Mouse (Mus musculus): ENCODE results near the gene Bach1. TPM values are rescaled to one million over a fixed set of nuclear protein-coding genes. Genes with fewer than 3 reads are reported as not detected.

Bach1 gene
- polyA plus RNA-seq, 1 experiment from 2014 or later, result 19.0 TPM

DNA sequence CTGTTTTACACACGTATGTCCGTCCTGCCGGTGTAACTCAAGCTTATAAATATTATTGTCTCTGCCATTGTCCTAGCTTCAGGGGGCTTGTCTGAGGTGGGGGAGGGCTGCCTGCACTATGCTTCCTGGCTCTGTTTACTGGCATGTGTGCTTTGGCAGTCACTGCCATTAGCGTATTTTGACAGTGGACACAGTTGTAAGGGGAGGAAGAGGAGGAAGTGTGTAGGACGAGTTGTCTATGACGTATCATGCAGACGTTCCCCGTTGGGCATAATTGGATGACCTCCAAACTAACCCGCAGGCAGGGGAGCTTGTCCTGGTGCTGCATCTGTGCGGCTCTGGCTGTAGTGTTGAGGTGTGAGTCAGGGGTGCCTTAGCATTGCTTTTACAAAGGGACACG lies 17.5 kb downstream of the Bach1 start:
- no peak for DNase-seq (ENCODE audit: low spot score)
- no peak overlapping the region for H3K27ac ChIP-seq (replicated peaks; ENCODE audit: low read depth, low read length)
- no peaks in the 10 kb centered on the region for H3K9me3 ChIP-seq (replicated peaks; ENCODE audit: control insufficient read depth, low read length)
- H3K4me3 ChIP-seq (ENCODE audit: low read depth, low read length), result no peak overlapping the region
- no peak overlapping the region for H3K9ac ChIP-seq (replicated peaks; ENCODE audit: low read length)
- no peak for ATAC-seq (replicated peaks; ENCODE audit: insufficient number of reproducible peaks, low FRiP score, low TSS enrichment, low read depth)
- H3K36me3 ChIP-seq (replicated peaks; ENCODE audit: control insufficient read depth, insufficient read depth, low read depth, low read length), result no peaks in the 10 kb centered on the region; the same call in 1 of the 2 replicates
- no peak overlapping the region for H3K4me2 ChIP-seq (ENCODE audit: low read depth, low read length)
- no peaks in the 10 kb centered on the region for H3K27me3 ChIP-seq (ENCODE audit: control insufficient read depth, insufficient read depth, low read length)
- no peaks in the 10 kb centered on the region for H3K4me1 ChIP-seq (ENCODE audit: control insufficient read depth, insufficient read depth, low read length)
- WGBS, result 64% methylated on average over 11 of the region's 11 CpGs

DNA sequence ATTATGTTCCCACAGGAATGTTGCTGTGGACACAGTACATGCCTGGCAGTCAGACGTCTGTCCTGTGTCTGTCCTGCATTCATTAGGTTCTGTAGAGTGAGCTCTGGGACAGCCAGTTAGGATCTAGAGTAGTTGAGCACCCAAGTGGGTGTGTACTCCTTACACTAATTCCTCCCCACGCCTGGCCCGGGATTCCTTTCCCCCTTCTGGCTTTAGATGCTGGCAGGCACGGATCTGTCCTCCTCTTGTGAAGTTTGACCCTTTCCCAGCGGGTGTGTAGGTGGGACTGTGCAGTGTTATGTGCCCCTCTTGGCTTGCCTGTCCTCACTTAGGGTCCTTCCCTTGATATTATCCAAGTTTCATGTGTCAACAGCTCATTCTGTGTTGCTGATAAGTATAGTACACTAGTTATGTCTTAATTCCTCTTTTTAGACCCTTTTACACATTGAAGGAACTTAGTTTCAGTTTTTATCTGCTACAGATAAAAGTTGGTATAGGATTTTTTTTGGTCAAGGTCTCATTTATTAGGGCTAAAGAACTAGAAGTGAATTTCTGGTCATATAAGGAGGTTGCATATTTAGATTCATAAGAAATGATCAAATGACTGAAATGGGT lies 18.4 kb downstream of the Bach1 start:
- Histone ChIP-seq H3K36me3 (replicated peaks; ENCODE audit: control insufficient read depth, insufficient read depth, low read depth, low read length) (no peaks in the 10 kb centered on the region; the same call in 1 of the 2 replicates), H3K4me2 (ENCODE audit: low read depth, low read length) (no peak overlapping the region), H3K9ac (replicated peaks; ENCODE audit: low read length) (no peak overlapping the region), H3K4me1 (ENCODE audit: control insufficient read depth, insufficient read depth, low read length) (no peaks in the 10 kb centered on the region), H3K4me3 (ENCODE audit: low read depth, low read length) (no peak overlapping the region), H3K27me3 (ENCODE audit: control insufficient read depth, insufficient read depth, low read length) (no peaks in the 10 kb centered on the region), H3K27ac (replicated peaks; ENCODE audit: low read depth, low read length) (no peak overlapping the region), H3K9me3 (replicated peaks; ENCODE audit: control insufficient read depth, low read length) (no peaks in the 10 kb centered on the region)
- 67% methylated on average over 5 of the region's 5 CpGs for WGBS
- DNase-seq (ENCODE audit: low spot score) (no peak), ATAC-seq (replicated peaks; ENCODE audit: insufficient number of reproducible peaks, low FRiP score, low TSS enrichment, low read depth) (no peak)

DNA sequence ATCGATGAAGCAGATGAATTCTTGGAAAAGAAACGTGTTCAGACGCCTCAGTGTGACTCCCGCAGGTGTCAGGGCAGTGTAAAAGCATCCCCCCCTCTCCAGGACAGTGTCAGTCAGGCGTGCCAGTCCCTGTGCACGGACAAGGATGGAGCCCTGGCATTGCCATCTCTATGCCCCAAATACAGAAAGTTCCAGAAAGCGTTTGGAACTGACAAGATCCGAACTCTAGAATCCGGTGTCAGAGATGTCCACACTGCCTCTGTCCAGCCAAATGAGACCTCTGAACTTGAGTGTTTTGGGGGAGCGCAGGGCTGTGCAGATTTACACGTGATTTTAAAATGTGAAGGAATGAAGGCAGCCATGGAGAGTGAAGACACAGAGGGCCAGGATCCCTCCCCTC lies 20.3 kb downstream of the Bach1 start:
- Histone ChIP-seq H3K27me3 (ENCODE audit: control insufficient read depth, insufficient read depth, low read length) (no peaks in the 10 kb centered on the region), H3K4me3 (ENCODE audit: low read depth, low read length) (no peak overlapping the region), H3K4me2 (ENCODE audit: low read depth, low read length) (no peak overlapping the region), H3K9me3 (replicated peaks; ENCODE audit: control insufficient read depth, low read length) (no peaks in the 10 kb centered on the region), H3K36me3 (replicated peaks; ENCODE audit: control insufficient read depth, insufficient read depth, low read depth, low read length) (no peaks in the 10 kb centered on the region; the same call in 1 of the 2 replicates), H3K4me1 (ENCODE audit: control insufficient read depth, insufficient read depth, low read length) (no peaks in the 10 kb centered on the region), H3K27ac (replicated peaks; ENCODE audit: low read depth, low read length) (no peak overlapping the region), H3K9ac (replicated peaks; ENCODE audit: low read length) (no peak overlapping the region)
- WGBS, result 91% methylated on average over 11 of the region's 11 CpGs
- ATAC-seq (replicated peaks; ENCODE audit: insufficient number of reproducible peaks, low FRiP score, low TSS enrichment, low read depth) (no peak), DNase-seq (ENCODE audit: low spot score) (no peak)

DNA sequence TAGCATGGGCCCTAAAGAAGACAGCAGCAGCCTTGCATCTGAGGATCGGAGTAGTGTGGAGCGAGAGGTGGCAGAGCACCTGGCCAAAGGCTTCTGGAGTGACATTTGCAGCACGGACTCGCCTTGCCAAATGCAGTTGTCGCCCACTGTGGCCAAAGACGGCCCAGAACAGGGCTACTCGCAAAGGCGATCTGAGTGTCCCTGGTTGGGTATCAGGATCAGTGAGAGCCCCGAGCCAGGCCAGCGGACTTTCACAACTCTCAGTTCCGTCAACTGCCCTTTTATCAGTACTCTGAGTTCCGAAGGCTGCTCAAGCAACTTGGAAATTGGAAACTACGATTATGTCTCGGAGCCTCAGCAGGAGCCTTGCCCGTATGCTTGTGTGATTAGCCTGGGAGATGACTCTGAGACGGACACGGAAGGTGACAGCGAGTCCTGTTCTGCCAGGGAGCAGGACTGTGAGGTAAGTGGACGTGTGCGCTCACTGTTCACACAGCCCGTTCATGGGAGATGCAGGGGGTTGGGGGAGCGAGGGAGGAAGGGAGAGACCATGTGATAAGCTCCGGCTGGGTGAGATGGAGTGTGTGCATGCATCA lies 21.0 kb downstream of the Bach1 start:
- 92% methylated on average over 23 of the region's 23 CpGs for WGBS
- Histone ChIP-seq H3K27me3 (ENCODE audit: control insufficient read depth, insufficient read depth, low read length) (no peaks in the 10 kb centered on the region), H3K27ac (replicated peaks; ENCODE audit: low read depth, low read length) (no peak overlapping the region), H3K9ac (replicated peaks; ENCODE audit: low read length) (no peak overlapping the region), H3K36me3 (replicated peaks; ENCODE audit: control insufficient read depth, insufficient read depth, low read depth, low read length) (no peaks in the 10 kb centered on the region; the same call in 1 of the 2 replicates), H3K4me2 (ENCODE audit: low read depth, low read length) (no peak overlapping the region), H3K9me3 (replicated peaks; ENCODE audit: control insufficient read depth, low read length) (no peaks in the 10 kb centered on the region), H3K4me1 (ENCODE audit: control insufficient read depth, insufficient read depth, low read length) (no peaks in the 10 kb centered on the region), H3K4me3 (ENCODE audit: low read depth, low read length) (no peak overlapping the region)
- ATAC-seq (replicated peaks; ENCODE audit: insufficient number of reproducible peaks, low FRiP score, low TSS enrichment, low read depth), result no peak
- no peak for DNase-seq (ENCODE audit: low spot score)

DNA sequence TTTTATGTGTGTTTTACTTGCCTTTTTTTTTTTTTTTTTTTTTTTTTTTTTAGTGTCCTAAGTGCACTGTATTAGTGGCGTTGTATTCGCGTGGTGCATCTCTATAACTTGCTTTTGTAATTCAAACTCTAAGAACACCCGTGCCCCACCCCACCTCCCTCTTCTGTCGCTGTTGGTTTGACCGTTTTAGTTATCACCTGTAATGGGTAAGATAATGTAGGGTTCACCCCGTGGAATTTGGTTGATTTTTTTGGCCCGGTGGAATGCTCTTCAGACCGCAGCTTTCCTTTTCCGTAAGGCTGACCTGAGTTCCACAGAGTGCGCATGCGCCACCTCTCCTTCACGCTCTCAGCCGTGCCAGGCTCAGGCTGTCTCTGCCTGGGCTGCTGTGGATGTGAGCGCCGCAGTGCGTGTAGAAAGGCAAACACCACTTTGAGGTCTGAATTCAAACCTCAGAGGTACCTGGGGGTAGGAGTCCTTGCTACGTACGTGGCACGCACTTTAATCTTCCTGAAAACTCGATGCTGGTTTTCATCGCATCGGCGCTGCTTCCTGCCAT lies 22.2 kb downstream of the Bach1 start:
- H3K4me3 ChIP-seq (ENCODE audit: low read depth, low read length), result no peak overlapping the region
- H3K9me3 ChIP-seq (replicated peaks; ENCODE audit: control insufficient read depth, low read length), result no peaks in the 10 kb centered on the region
- no peaks in the 10 kb centered on the region for H3K4me1 ChIP-seq (ENCODE audit: control insufficient read depth, insufficient read depth, low read length)
- no peaks in the 10 kb centered on the region for H3K27me3 ChIP-seq (ENCODE audit: control insufficient read depth, insufficient read depth, low read length)
- DNase-seq (ENCODE audit: low spot score) (no peak), ATAC-seq (replicated peaks; ENCODE audit: insufficient number of reproducible peaks, low FRiP score, low TSS enrichment, low read depth) (no peak)
- H3K27ac ChIP-seq (replicated peaks; ENCODE audit: low read depth, low read length), result no peak overlapping the region
- no peaks in the 10 kb centered on the region for H3K36me3 ChIP-seq (replicated peaks; ENCODE audit: control insufficient read depth, insufficient read depth, low read depth, low read length)
- WGBS, result 96% methylated on average over 24 of the region's 24 CpGs
- H3K9ac ChIP-seq (replicated peaks; ENCODE audit: low read length), result no peak overlapping the region
- H3K4me2 ChIP-seq (ENCODE audit: low read depth, low read length), result no peak overlapping the region

DNA sequence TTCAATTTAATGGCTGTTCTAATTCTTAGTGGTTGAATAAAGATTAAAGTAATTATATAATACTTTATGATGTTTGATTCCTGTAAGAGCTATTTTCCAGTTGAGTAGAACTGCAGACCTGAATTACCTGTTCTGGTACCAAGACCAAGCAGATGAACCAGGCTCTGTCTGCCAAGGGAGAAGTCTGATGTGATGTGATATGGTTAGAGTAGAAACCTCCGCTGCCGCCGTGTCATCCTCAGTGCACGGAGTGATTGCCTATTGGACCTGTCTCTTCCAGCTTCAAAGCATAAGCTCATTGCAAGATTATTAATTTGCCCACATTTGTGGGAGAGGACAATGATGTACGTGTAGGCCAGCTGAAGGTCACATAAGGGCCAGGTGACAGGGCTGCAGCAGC lies 24.1 kb downstream of the Bach1 start:
- Histone ChIP-seq H3K9me3 (replicated peaks; ENCODE audit: control insufficient read depth, low read length) (no peaks in the 10 kb centered on the region), H3K36me3 (replicated peaks; ENCODE audit: control insufficient read depth, insufficient read depth, low read depth, low read length) (no peaks in the 10 kb centered on the region), H3K27me3 (ENCODE audit: control insufficient read depth, insufficient read depth, low read length) (no peaks in the 10 kb centered on the region), H3K4me1 (ENCODE audit: control insufficient read depth, insufficient read depth, low read length) (no peaks in the 10 kb centered on the region), H3K9ac (replicated peaks; ENCODE audit: low read length) (no peak overlapping the region), H3K27ac (replicated peaks; ENCODE audit: low read depth, low read length) (no peak overlapping the region), H3K4me3 (ENCODE audit: low read depth, low read length) (no peak overlapping the region), H3K4me2 (ENCODE audit: low read depth, low read length) (no peak overlapping the region)
- ATAC-seq (replicated peaks; ENCODE audit: insufficient number of reproducible peaks, low FRiP score, low TSS enrichment, low read depth) (no peak), DNase-seq (ENCODE audit: low spot score) (no peak)
- WGBS, result 88% methylated on average over 5 of the region's 5 CpGs

DNA sequence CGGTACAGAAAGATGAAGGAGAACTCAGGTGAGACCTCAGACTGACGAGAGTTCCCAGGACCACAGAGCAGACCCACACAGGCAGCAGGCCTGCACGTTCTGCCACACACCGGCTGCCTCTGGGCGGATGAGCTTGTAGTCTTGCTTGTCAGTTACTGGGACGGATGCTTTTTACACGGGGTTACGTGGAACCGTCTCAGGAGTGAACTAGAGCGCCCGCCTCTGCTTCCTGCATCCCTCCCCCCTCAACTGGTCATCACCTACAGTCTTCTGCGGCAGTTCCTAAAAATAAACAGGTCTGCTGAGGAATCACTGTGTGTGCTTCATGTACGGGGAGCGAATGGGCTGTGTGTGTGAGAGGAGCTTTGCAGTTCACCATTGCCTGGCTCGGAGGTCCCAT lies 24.7 kb downstream of the Bach1 start:
- Histone ChIP-seq H3K27me3 (ENCODE audit: control insufficient read depth, insufficient read depth, low read length) (no peaks in the 10 kb centered on the region), H3K9ac (replicated peaks; ENCODE audit: low read length) (no peak overlapping the region), H3K4me3 (ENCODE audit: low read depth, low read length) (no peak overlapping the region), H3K36me3 (replicated peaks; ENCODE audit: control insufficient read depth, insufficient read depth, low read depth, low read length) (no peaks in the 10 kb centered on the region), H3K4me2 (ENCODE audit: low read depth, low read length) (no peak overlapping the region), H3K27ac (replicated peaks; ENCODE audit: low read depth, low read length) (no peak overlapping the region), H3K4me1 (ENCODE audit: control insufficient read depth, insufficient read depth, low read length) (no peaks in the 10 kb centered on the region), H3K9me3 (replicated peaks; ENCODE audit: control insufficient read depth, low read length) (no peaks in the 10 kb centered on the region)
- DNase-seq (ENCODE audit: low spot score) (no peak), ATAC-seq (replicated peaks; ENCODE audit: insufficient number of reproducible peaks, low FRiP score, low TSS enrichment, low read depth) (no peak)
- 92% methylated on average over 15 of the region's 15 CpGs for WGBS

DNA sequence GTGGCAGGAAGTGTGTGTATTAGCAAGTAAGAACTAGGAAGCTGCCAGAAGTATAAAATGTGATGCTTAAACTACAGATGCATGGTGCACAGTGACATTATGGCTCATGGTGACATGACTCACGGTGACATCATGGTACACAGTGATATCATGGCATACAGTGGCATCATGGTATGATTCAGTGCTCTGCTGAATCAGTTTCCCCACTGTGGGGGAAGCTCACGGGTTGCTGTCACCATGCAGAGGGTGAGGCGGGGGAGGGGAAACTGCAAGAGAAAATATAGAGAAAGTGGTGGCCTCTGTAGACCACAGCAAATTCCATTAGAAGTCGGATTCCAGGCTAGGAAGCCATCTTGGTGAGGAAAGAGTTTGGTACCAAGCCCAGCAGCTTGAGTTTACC lies 26.1 kb downstream of the Bach1 start:
- Histone ChIP-seq H3K4me1 (ENCODE audit: control insufficient read depth, insufficient read depth, low read length) (no peaks in the 10 kb centered on the region), H3K27me3 (ENCODE audit: control insufficient read depth, insufficient read depth, low read length) (no peaks in the 10 kb centered on the region), H3K27ac (replicated peaks; ENCODE audit: low read depth, low read length) (no peak overlapping the region), H3K4me3 (ENCODE audit: low read depth, low read length) (no peak overlapping the region), H3K9me3 (replicated peaks; ENCODE audit: control insufficient read depth, low read length) (no peaks in the 10 kb centered on the region), H3K9ac (replicated peaks; ENCODE audit: low read length) (no peak overlapping the region), H3K4me2 (ENCODE audit: low read depth, low read length) (no peak overlapping the region), H3K36me3 (replicated peaks; ENCODE audit: control insufficient read depth, insufficient read depth, low read depth, low read length) (peaks cover 4% of the 10 kb centered on the region)
- whole genome bisulfite sequencing, result 84% methylated on average over 4 of the region's 4 CpGs
- DNase-seq (ENCODE audit: low spot score) (no peak), ATAC-seq (replicated peaks; ENCODE audit: insufficient number of reproducible peaks, low FRiP score, low TSS enrichment, low read depth) (no peak)
